Mouse (Mus musculus) erythroblast, embryonic 14.5 days (primary cell): Measurements from ENCODE around the gene Sec24a.

Experiments
- GATA1 ChIP-seq: IDR thresholded peaks from 2 replicates; pipeline ENCODE4 v1.6.1; 2012; ENCODE audit warnings: low read length, inconsistent platforms, mixed read lengths
- TAL1 ChIP-seq: IDR thresholded peaks from 3 replicates; pipeline ENCODE4 v1.6.1; 2012; ENCODE audit warnings: low read length, inconsistent platforms, mixed read lengths

- TF ChIP-seq TAL1 (no peak), GATA1 (no peak)
Observed at GRCm38 (mm10) chr11:51812022-51812546, 48.6 kb upstream of the Sec24a start.
